Mouse (Mus musculus) inflammation-experienced regulatory T-cells, adult 6 months (primary cell): Measurements from ENCODE around the gene Hapln2. TPM values are rescaled to one million over a fixed set of nuclear protein-coding genes. Genes with fewer than 3 reads are reported as not detected.

ENCODE experiments used
- ATAC-seq: one replicate; pipeline ENCODE4 v1.8.0; 2017
- polyA plus RNA-seq, 3 experiments: library from polyadenylated mRNA; unstranded; fragments of 100-300 nt; shearing (Covaris generic); gene quantifications; one replicate each; pipeline ENCODE4 v1.2.1; 2017

Hapln2 gene
- polyA plus RNA-seq, 3 experiments from 2014 or later, result not detected

DNA sequence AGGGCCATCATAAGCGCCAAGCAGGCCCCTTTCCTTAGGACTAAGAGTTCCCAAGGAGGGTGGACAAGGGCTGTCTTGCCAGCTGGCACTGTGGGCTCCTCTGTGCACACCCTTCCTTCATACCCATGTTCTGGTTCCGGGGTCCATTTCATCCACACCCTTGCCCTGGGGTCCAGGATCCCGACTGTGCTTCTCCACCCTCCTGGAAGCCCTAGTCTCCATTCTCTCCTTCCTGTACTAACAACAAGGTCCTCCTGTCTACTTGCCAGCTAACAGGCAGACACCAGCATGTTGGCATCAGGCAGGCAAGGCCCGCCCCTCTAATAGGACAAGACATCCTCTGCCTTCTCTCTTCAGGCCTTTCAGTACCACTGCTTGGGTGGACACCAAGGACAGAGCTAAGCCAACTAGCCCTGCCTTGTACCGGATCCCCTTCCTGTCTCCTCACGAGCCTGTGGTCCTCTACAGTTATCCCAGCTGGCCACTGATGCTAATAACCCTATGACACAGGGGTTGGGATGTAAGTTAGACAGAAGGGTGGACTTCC lies 46.1 kb downstream of the Hapln2 start:
- no peak for ATAC-seq

DNA sequence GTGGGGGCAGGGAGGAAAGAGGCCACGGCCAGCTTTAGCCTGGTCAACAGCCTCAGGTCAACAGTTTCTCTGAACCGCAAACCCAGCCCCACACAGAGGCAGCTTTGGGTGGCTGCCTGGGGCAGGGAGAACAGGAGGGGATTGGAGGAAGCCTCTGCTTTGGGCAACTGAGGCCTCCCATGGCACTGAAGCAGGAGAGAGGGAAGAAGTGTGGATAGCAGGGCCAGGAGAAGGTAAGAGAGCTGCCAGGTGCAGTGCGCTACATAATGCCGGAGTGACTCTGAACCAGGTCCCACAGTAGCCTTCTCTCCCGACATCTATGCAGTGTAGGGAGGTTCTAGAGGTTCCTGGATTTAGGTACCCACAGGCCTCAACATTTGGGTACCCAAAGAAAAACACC lies 46.7 kb downstream of the Hapln2 start:
- ATAC-seq, result no peak

DNA sequence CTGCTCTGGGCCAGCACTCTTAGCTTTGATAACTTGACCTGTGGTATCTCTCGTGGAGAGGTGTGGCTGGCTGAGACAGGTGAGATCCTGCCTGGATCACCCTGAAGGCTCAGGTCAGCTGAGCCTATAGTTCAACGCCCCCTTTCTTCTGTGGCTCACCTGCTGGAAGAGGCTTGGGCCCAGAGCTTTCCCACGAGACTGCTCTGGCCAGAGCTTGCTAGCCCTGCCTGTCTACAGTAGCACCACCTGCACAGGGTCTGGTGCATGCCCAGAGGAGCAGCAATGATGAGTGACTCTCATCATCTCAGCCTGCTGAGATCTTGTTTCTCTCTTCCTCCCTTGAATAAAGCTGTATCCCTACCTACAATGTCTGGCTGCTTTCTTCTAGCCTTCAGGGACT lies 47.3 kb downstream of the Hapln2 start:
- ATAC-seq, result no peak

DNA sequence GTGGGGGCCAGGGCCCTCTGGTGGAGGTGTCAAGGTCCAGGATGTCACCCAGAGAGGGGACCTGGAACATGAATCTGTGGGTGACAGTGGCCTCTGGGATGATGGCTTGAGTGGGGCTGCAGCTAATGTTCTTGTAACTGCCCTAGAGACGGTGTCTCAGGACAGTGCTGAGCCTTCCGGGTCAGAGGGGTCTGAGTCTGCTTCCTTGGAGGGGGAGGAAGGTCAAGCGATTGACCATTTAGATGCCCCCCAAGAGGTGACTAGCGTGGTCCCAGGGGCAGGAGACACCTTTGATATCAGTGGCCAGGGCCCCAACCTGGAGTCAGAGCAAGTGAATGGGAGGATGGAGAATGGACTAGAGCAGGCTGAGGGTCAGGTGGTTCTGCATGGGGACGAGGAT lies 47.9 kb downstream of the Hapln2 start:
- no peak for ATAC-seq

DNA sequence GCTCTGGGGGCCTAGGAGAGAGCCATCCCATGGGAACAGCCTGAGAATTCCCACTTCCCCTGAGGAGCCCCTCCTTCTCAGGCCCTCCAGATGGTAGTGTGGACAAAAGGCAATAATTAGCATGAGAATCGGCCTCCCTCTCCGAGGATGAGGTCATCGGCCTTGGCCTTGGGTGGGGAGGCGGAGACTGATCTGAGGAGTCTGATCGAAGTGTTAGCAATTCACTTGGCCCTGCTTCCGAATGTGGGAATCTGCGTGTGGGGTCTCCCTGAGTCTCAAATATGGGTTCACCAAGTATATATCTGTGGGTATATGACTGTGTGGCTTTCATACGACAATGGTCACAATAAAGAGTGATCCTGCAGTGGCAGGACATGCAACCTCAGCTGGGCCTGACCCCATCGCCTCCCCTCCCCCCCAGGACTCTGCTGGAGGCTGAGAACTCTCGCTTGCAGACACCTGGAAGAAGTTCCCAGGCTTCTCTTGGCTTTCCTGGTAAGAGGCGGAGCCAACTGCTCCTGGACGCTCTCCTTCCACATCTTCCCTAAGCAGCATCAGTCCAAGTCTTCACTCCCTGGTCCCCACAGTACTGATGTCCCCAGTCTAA lies 52.9 kb downstream of the Hapln2 start:
- ATAC-seq, result no peak

DNA sequence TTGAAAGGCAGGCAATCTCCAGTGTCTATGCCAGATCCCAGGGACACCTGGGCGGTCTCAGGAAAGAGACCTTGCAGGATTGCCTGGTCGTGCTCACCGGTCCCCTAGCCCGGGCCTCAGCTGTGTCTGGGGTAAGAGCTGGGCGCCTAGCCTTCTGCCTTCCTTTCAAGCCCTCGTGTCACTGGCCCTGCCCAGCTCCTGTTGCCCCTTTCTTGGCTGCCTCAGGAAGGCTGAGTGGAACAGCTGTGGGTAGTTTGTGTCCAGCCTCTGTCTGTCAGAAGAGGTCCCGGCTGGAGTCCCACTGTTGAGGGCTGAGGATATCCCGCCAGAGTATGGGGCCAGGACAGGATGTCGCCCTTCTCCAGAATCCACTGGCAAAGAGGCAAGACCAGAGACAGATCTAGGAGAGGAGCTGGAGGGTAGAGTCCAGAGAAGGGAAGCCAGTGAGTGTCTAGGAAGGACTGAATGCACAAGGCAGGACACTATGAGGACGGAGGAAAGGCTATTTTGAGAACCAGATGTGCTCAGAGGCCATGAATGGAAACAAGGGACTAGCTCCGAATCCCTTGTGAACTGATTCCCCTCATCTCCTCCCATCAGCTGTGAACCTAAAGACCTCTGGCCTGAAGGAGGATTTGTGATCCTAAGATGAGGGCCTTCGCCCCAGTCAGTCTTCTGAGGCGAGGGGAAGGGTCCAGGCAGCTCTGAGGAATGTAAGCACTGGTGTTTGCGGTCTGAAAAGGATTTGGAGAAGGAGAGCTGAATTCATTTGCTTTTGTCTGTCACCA lies 53.6 kb downstream of the Hapln2 start:
- no peak for ATAC-seq

DNA sequence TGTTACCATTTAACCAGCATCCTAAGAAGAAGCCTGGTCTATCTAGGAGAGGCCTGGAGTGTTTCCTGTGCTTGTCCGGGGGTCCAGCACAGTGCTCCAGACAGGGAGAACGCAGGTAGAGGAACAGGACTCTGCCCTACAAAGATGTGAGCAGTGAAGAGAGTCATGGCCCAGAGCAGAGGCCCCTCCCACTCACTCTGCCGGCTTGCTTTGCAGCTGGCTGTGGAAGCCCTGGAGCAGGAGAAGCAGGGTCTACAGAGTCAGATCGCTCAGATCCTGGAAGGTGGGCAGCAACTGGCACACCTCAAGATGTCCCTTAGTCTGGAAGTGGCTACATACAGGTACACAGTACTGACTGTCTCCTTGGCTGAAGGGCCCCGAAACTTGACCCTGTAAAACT lies 54.6 kb downstream of the Hapln2 start:
- no peak for ATAC-seq

DNA sequence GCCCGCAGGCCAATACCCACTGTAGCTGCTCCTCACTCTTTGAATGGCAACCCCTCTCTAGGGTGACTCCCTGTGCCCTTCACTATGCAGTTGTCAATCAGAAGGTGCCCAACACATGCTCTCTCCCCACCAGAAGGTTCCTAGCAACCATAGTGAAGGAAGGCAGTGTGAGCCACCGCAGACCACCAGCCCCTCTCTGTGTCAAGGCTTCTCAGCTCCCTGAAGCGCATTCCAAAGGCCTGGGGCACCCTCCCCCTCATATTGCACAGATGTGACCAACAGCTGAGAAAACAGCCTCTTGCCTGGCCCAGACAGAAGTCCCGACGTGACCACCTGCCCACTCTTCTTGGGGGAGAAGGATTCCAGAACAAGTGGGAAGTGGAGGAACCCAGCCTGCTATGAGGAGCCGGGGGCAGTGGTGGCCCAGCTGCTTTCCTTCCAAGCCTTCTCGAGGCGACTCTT lies 55.1 kb downstream of the Hapln2 start:
- no peak for ATAC-seq

Other genes with a start within 250 kb of the Hapln2 start
- under 1 TPM in 1 of 3 experiments, not detected in 2; 0.17 TPM for gene Ntrk1, start 232.4 kb downstream of the Hapln2 start, polyA plus RNA-seq
- gene Insrr, start 230.6 kb downstream of the Hapln2 start, polyA plus RNA-seq, result 1 to 10 TPM in 2 of 3 experiments, under 1 TPM in 1; 0.42 to 1.2 (median 1.1) TPM
- gene Pear1, start 203.3 kb downstream of the Hapln2 start, polyA plus RNA-seq, result 100 to 1,000 TPM in 1 of 3 experiments, 10 to 100 TPM in 2; 65.9 to 108 (median 76.0) TPM
- gene Sh2d2a, start 180.8 kb downstream of the Hapln2 start, polyA plus RNA-seq, result 100 to 1,000 TPM; 231 to 280 (median 232) TPM
- gene Prcc, start 142.0 kb downstream of the Hapln2 start, polyA plus RNA-seq, result 1 to 10 TPM; 3.8 to 5.3 (median 4.2) TPM
- gene Hdgf, start 121.3 kb downstream of the Hapln2 start, polyA plus RNA-seq, result 10 to 100 TPM; 39.0 to 54.0 (median 41.4) TPM
- gene Mrpl24, start 108.1 kb downstream of the Hapln2 start, polyA plus RNA-seq, result 100 to 1,000 TPM; 138 to 191 (median 188) TPM
- 10 to 100 TPM; 14.2 to 17.9 (median 16.4) TPM for gene Isg20l2, start 97.3 kb downstream of the Hapln2 start, polyA plus RNA-seq
- 10 to 100 TPM; 19.5 to 30.1 (median 28.6) TPM for gene Rrnad1, start 96.9 kb downstream of the Hapln2 start, polyA plus RNA-seq
- gene Crabp2, start 78.9 kb downstream of the Hapln2 start, polyA plus RNA-seq, result not detected
- not detected for gene Nes, start 56.5 kb downstream of the Hapln2 start, polyA plus RNA-seq
- not detected for gene Bcan, start 27.4 kb downstream of the Hapln2 start, polyA plus RNA-seq
- gene Gpatch4, start 15.5 kb upstream of the Hapln2 start, polyA plus RNA-seq, result 10 to 100 TPM; 20.8 to 37.5 (median 36.6) TPM
- 10 to 100 TPM; 68.3 to 75.7 (median 70.3) TPM for gene Naxe, start 30.9 kb upstream of the Hapln2 start, polyA plus RNA-seq
- gene Ttc24, start 50.7 kb upstream of the Hapln2 start, polyA plus RNA-seq, result not detected
- gene Iqgap3, start 54.4 kb upstream of the Hapln2 start, polyA plus RNA-seq, result 1 to 10 TPM in 1 of 3 experiments, under 1 TPM in 2; 0.59 to 3.5 (median 0.82) TPM
- gene Mef2d, start 114.8 kb upstream of the Hapln2 start, polyA plus RNA-seq, result 10 to 100 TPM; 16.6 to 32.0 (median 27.7) TPM
- not detected for gene Rhbg, start 227.1 kb upstream of the Hapln2 start, polyA plus RNA-seq